Mouse (Mus musculus) stomach, postnatal 0 days (tissue): ENCODE results near the gene Tas1r1.

Experiments used
- CTCF ChIP-seq: IDR thresholded peaks from 2 replicates; pipeline ENCODE4 v1.5.1; 2016; ENCODE audit warnings: antibody characterized with exemption, low read depth, mild to moderate bottlenecking, moderate library complexity
- EP300 ChIP-seq: optimal IDR thresholded peaks from 2 replicates; pipeline ENCODE3; 2016; ENCODE audit warnings: antibody characterized with exemption

DNA sequence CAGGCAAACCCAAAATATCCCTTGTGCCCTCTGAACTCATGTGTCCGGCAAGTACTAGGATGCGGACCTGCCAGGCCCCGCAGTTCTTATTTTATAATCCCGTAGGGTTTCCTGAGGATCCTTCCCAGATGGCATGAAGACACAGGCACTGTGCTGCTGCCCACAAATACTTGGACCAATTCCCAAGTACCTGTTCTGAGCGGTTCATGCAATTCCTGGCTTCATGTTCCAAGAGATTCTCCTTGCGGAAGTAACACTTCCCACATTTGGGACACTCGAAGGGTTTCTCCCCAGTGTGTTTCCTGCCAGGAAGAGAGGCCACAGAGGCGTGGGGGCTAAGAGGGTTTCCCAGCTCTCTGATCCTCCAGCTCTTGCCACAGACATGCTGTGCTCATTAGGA lies 15.9 kb downstream of the Tas1r1 start:
- TF ChIP-seq EP300 (no peak), CTCF (no peak)
